Mouse (Mus musculus): ENCODE measurements at regions not wholly inside any gene's neighbourhood (a gene's known extent, or its start where the extent isn't known, plus 50 kb on each side); places are given as distances from the start of the nearest gene placed in this dataset.

- Histone ChIP-seq H3K9ac (ENCODE audit: low read depth, low read length) (no peak overlapping the region), H3K4me1 (ENCODE audit: control insufficient read depth, low read depth, low read length) (no peaks in the 10 kb centered on the region), H3K27ac (ENCODE audit: low read length) (no peak overlapping the region), H3K27me3 (ENCODE audit: control insufficient read depth, insufficient read depth, low read depth, low read length) (no peaks in the 10 kb centered on the region), H3K4me3 (ENCODE audit: low read depth, low read length) (no peak overlapping the region), H3K36me3 (ENCODE audit: control insufficient read depth, insufficient read depth) (no peaks in the 10 kb centered on the region), H3K4me2 (ENCODE audit: low read depth, low read length) (no peak overlapping the region), H3K9me3 (replicated peaks; ENCODE audit: control insufficient read depth, low read length) (no peaks in the 10 kb centered on the region)
- no peak for ATAC-seq (ENCODE audit: low read depth)
- 23% methylated on average over 3 of the region's 3 CpGs for WGBS (ENCODE audit: insufficient replicate concordance)
Observed at GRCm38 (mm10) chr10:99416896-99417479, 154.0 kb downstream of the Dusp6 start.

GRCm38 (mm10) chr10:99417591-99417990, 154.6 kb downstream of the Dusp6 start:
- ATAC-seq (ENCODE audit: low read depth): no peak
- no peak overlapping the region for H3K4me2 ChIP-seq (ENCODE audit: low read depth, low read length)
- H3K27me3 ChIP-seq (ENCODE audit: control insufficient read depth, insufficient read depth, low read depth, low read length): no peaks in the 10 kb centered on the region
- no peaks in the 10 kb centered on the region for H3K36me3 ChIP-seq (ENCODE audit: control insufficient read depth, insufficient read depth)
- WGBS (ENCODE audit: insufficient replicate concordance): 58% methylated on average over 7 of the region's 7 CpGs
- H3K9me3 ChIP-seq (replicated peaks; ENCODE audit: control insufficient read depth, low read length): no peaks in the 10 kb centered on the region
- no peak overlapping the region for H3K27ac ChIP-seq (ENCODE audit: low read length)
- no peak overlapping the region for H3K9ac ChIP-seq (ENCODE audit: low read depth, low read length)
- H3K4me3 ChIP-seq (ENCODE audit: low read depth, low read length): no peak overlapping the region
- H3K4me1 ChIP-seq (ENCODE audit: control insufficient read depth, low read depth, low read length): no peaks in the 10 kb centered on the region

DNA sequence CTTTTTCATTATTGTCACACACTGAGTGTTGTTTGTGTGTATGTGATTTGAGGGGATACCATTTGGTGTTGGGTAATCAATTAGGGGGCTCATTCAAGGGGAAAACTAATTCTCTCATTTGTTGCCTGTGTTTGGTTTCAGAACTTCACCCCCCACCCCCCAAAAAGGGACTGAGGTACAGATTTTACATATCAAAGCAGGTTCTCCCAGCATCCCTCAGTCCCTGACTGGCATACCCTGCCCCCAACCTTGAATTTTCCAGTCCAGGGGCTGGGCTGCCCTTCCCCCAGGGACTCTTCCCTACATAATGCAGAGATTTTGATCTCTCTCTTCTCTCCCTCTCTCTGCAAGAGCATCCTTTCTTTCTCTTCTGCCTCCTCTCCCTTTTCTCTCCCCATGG, 155.5 kb downstream of the Dusp6 start:
- no peak overlapping the region for H3K9ac ChIP-seq (ENCODE audit: low read depth, low read length)
- no peak overlapping the region for H3K27ac ChIP-seq (ENCODE audit: low read length)
- H3K4me1 ChIP-seq (ENCODE audit: control insufficient read depth, low read depth, low read length): no peaks in the 10 kb centered on the region
- H3K36me3 ChIP-seq (ENCODE audit: control insufficient read depth, insufficient read depth): no peaks in the 10 kb centered on the region
- H3K4me3 ChIP-seq (ENCODE audit: low read depth, low read length): no peak overlapping the region
- ATAC-seq (ENCODE audit: low read depth): no peak
- H3K9me3 ChIP-seq (replicated peaks; ENCODE audit: control insufficient read depth, low read length): no peaks in the 10 kb centered on the region
- H3K27me3 ChIP-seq (ENCODE audit: control insufficient read depth, insufficient read depth, low read depth, low read length): no peaks in the 10 kb centered on the region
- H3K4me2 ChIP-seq (ENCODE audit: low read depth, low read length): no peak overlapping the region

GRCm38 (mm10) chr10:99419532-99419931, 156.5 kb downstream of the Dusp6 start:
- WGBS (ENCODE audit: insufficient replicate concordance): 72% methylated on average over 7 of the region's 7 CpGs
- H3K4me3 ChIP-seq (ENCODE audit: low read depth, low read length): no peak overlapping the region
- ATAC-seq (ENCODE audit: low read depth): no peak
- no peak overlapping the region for H3K9ac ChIP-seq (ENCODE audit: low read depth, low read length)
- no peaks in the 10 kb centered on the region for H3K9me3 ChIP-seq (replicated peaks; ENCODE audit: control insufficient read depth, low read length)
- no peak overlapping the region for H3K4me2 ChIP-seq (ENCODE audit: low read depth, low read length)
- H3K27ac ChIP-seq (ENCODE audit: low read length): no peak overlapping the region
- no peaks in the 10 kb centered on the region for H3K4me1 ChIP-seq (ENCODE audit: control insufficient read depth, low read depth, low read length)
- H3K36me3 ChIP-seq (ENCODE audit: control insufficient read depth, insufficient read depth): no peaks in the 10 kb centered on the region
- H3K27me3 ChIP-seq (ENCODE audit: control insufficient read depth, insufficient read depth, low read depth, low read length): no peaks in the 10 kb centered on the region

DNA sequence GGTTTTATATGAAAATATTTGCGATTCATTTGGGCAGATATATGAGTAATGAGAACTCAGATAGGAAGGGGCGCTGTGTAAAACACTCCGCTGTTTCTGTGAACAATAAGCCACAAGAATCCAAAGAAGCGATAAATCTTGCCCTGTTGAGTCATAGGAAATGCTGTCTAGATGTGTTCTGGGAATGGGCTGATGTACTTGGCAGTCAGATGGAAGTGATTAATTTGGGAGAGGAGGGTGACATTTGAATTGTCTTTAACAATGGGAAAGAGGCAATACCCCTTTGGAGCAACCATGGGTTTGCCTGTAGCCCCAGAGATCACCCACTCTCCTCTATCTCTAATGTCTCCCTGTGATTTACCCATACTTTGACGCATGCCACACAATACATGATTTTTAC, 160.4 kb downstream of the Dusp6 start:
- Histone ChIP-seq H3K4me2 (ENCODE audit: low read depth, low read length) (no peak overlapping the region), H3K36me3 (ENCODE audit: control insufficient read depth, insufficient read depth) (no peaks in the 10 kb centered on the region), H3K9ac (ENCODE audit: low read depth, low read length) (no peak overlapping the region), H3K4me1 (ENCODE audit: control insufficient read depth, low read depth, low read length) (no peaks in the 10 kb centered on the region), H3K9me3 (replicated peaks; ENCODE audit: control insufficient read depth, low read length) (no peaks in the 10 kb centered on the region), H3K4me3 (ENCODE audit: low read depth, low read length) (no peak overlapping the region), H3K27ac (ENCODE audit: low read length) (no peak overlapping the region), H3K27me3 (ENCODE audit: control insufficient read depth, insufficient read depth, low read depth, low read length) (no peaks in the 10 kb centered on the region)
- 57% methylated on average over 5 of the region's 5 CpGs for WGBS (ENCODE audit: insufficient replicate concordance)
- ATAC-seq (ENCODE audit: low read depth): no peak

GRCm38 (mm10) chr10:99425265-99425664, 162.2 kb downstream of the Dusp6 start:
- H3K4me2 ChIP-seq (ENCODE audit: low read depth, low read length): no peak overlapping the region
- H3K27me3 ChIP-seq (ENCODE audit: control insufficient read depth, insufficient read depth, low read depth, low read length): no peaks in the 10 kb centered on the region
- WGBS (ENCODE audit: insufficient replicate concordance): 46% methylated on average over 4 of the region's 4 CpGs
- no peak overlapping the region for H3K9ac ChIP-seq (ENCODE audit: low read depth, low read length)
- no peak overlapping the region for H3K27ac ChIP-seq (ENCODE audit: low read length)
- H3K9me3 ChIP-seq (replicated peaks; ENCODE audit: control insufficient read depth, low read length): no peaks in the 10 kb centered on the region
- no peaks in the 10 kb centered on the region for H3K36me3 ChIP-seq (ENCODE audit: control insufficient read depth, insufficient read depth)
- no peaks in the 10 kb centered on the region for H3K4me1 ChIP-seq (ENCODE audit: control insufficient read depth, low read depth, low read length)
- ATAC-seq (ENCODE audit: low read depth): no peak
- H3K4me3 ChIP-seq (ENCODE audit: low read depth, low read length): no peak overlapping the region

- Histone ChIP-seq H3K4me1 (ENCODE audit: control insufficient read depth, low read depth, low read length) (no peaks in the 10 kb centered on the region), H3K27me3 (ENCODE audit: control insufficient read depth, insufficient read depth, low read depth, low read length) (no peaks in the 10 kb centered on the region), H3K9me3 (replicated peaks; ENCODE audit: control insufficient read depth, low read length) (no peaks in the 10 kb centered on the region), H3K4me3 (ENCODE audit: low read depth, low read length) (no peak overlapping the region), H3K9ac (ENCODE audit: low read depth, low read length) (no peak overlapping the region), H3K27ac (ENCODE audit: low read length) (no peak overlapping the region), H3K4me2 (ENCODE audit: low read depth, low read length) (no peak overlapping the region), H3K36me3 (ENCODE audit: control insufficient read depth, insufficient read depth) (no peaks in the 10 kb centered on the region)
- 73% methylated on average over 9 of the region's 9 CpGs for WGBS (ENCODE audit: insufficient replicate concordance)
- no peak for ATAC-seq (ENCODE audit: low read depth)
Observed at GRCm38 (mm10) chr10:99430175-99430574, 167.1 kb downstream of the Dusp6 start.

- no peak overlapping the region for H3K4me3 ChIP-seq (ENCODE audit: low read depth, low read length)
- H3K4me2 ChIP-seq (ENCODE audit: low read depth, low read length): peak overlapping the region; percentile 26
Observed at GRCm38 (mm10) chr10:99430669-99431561, 167.9 kb downstream of the Dusp6 start.

DNA sequence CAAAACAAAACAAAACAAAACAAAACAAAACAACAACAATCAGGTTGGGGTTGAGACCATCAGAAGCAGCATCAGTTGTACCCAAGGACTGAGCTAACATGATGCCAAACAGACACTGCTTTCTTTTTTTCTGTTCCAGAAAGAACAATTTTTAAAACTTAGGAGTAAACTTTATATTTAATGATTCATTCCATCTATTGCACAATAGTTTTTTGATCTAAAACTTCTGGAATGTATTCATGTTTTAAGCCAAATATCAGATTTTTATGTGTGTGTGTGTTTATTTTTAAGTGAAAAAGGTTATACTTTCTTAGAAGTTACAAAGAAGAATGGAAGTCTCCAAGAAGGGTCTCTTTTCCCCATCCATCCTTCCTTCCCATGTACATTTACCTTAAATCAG, 174.0 kb downstream of the Dusp6 start:
- no peak for ATAC-seq (ENCODE audit: low read depth)
- H3K4me1 ChIP-seq (ENCODE audit: control insufficient read depth, low read depth, low read length): no peaks in the 10 kb centered on the region
- no peak overlapping the region for H3K4me3 ChIP-seq (ENCODE audit: low read depth, low read length)
- H3K9ac ChIP-seq (ENCODE audit: low read depth, low read length): no peak overlapping the region
- H3K27ac ChIP-seq (ENCODE audit: low read length): no peak overlapping the region
- no peaks in the 10 kb centered on the region for H3K9me3 ChIP-seq (replicated peaks; ENCODE audit: control insufficient read depth, low read length)
- no peaks in the 10 kb centered on the region for H3K27me3 ChIP-seq (ENCODE audit: control insufficient read depth, insufficient read depth, low read depth, low read length)
- H3K4me2 ChIP-seq (ENCODE audit: low read depth, low read length): no peak overlapping the region
- no peaks in the 10 kb centered on the region for H3K36me3 ChIP-seq (ENCODE audit: control insufficient read depth, insufficient read depth)

More at GRCm38 (mm10) chr10:99430669-99431561, 167.9 kb downstream of the Dusp6 start:
- no peak overlapping the region for H3K9ac ChIP-seq (ENCODE audit: low read depth, low read length)
- H3K4me1 ChIP-seq (ENCODE audit: control insufficient read depth, low read depth, low read length): no peaks in the 10 kb centered on the region
- no peaks in the 10 kb centered on the region for H3K9me3 ChIP-seq (replicated peaks; ENCODE audit: control insufficient read depth, low read length)
- ATAC-seq (ENCODE audit: low read depth): 0 out of 2 replicates have a peak, but pooled peaks have one; percentile 41
- H3K27ac ChIP-seq (ENCODE audit: low read length): no peak overlapping the region
- 29% methylated on average over 16 of the region's 16 CpGs for WGBS (ENCODE audit: insufficient replicate concordance)
- no peaks in the 10 kb centered on the region for H3K27me3 ChIP-seq (ENCODE audit: control insufficient read depth, insufficient read depth, low read depth, low read length)
- no peaks in the 10 kb centered on the region for H3K36me3 ChIP-seq (ENCODE audit: control insufficient read depth, insufficient read depth)

Data from liver, embryonic 16.5 days (tissue).